Mouse (Mus musculus) left cerebral cortex, postnatal 25 days (tissue): ENCODE measurements around the gene Galnt11. TPM values are rescaled to one million over a fixed set of nuclear protein-coding genes. Genes with fewer than 3 reads are reported as not detected.
"Not testable (repeated sequence)": the region's sequence is repeated elsewhere in the genome, so short reads cannot be mapped to it uniquely, and the experiment has no call there.

Source experiments
- DNase-seq, 2 experiments: peaks; one replicate each; pipeline ENCODE4 v3.0.0; 2022; ENCODE audit warnings: low spot score in 2 of 2, mixed read lengths in 1 of 2
- intact Hi-C: fragments of 180-260 bp; cut with DNase I; formaldehyde crosslinking; loops from one replicate; pipeline ENCODE4 v1.15.1; 2025
- total RNA-seq, 2 experiments: library from RNA; stranded (reverse); gene quantifications; 2 replicates each; pipeline ENCODE4 v1.2.3; 2021

The Galnt11 gene
- total RNA-seq, result 10 to 100 TPM; 48.7 to 50.1 TPM

DNA sequence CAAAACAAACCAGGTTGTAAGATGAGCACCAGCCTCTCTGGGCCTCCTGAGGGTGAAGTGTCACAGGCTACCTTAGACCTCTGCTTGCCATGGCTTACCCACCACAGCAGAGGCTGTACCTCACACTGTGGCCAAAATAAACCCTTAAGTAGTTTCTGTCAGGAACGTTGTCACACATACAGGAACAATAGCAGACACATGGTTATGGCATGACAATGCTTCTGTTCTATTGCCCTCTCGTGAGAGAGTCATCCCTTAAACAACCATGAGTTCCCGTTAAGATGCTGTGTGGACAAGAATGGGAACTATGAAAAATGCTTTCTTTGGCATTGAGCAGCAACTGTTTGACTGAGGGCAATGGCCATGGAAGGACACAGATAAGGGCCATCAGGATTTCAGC is at the start of gene Galnt11:
Gene Galnt11 (plus strand): TSS at position 301 of the 400 bp plus-strand sequence.
- DNase-seq, result no peak
- intact Hi-C loops, result no loop called here

DNA sequence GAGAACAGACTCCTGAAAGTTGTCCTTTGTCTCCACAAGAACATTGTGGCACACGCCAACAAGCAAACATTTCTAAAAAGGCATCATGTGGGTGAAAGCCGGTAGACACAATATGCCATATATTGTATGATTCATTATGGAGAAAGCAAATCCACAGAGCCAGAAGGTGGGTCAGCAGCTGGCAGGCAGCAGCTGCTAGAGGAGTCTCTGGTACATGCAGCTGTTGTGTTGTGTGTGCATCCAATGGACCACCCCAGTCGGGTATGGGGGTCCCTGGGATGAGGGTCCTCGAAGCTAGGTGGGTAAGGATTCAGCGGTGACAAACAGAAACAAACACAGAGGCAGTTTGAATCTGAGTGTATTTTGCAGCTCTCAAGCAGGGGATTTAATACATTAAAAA is 43.8 kb upstream of the Galnt11 start:
- intact Hi-C loops, result not testable (repeated sequence)
- peak in 1 of 2 experiments; percentile 9 for DNase-seq

DNA sequence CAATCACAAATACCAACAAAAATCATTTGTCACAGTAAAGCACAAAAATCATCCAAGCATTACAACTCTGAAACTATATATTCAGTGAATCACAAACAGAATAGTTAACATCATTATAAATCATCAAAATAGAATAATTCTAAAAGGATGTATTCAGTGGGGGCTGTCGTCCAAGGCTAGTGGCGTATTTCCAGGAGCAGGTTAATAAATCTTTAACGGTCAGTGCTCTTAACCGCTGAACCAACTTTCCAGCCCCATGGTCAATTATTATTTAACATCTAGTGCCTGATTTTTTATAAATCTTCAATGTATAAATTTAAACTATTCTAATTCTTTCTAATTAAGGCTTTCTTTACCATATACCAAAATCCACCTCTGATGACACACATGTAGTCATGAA is 43.2 kb upstream of the Galnt11 start:
- DNase-seq, result not testable (repeated sequence)

DNA sequence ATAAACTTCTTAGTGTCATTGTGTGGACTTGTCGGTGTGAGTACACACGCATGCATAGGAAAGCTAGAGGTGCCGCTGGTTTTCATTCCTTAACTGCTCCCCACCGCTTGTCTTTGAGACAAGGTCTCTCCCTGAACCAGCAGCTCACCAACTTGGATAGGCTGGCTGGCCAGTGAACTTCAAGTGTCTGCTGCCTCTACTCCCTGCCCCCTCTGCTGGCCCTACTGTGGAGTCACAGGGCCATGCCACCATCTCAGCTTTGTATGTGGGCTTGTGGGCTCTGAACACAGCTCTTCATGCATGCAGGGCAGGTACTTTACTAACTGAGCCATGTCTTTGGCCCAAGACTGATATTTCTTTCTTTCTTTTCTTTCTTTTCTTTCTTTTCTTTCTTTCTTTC is 42.4 kb upstream of the Galnt11 start:
- intact Hi-C loops, result no loop called here
- DNase-seq, result no peak

More for the DNA sequence above, 43.2 kb upstream of the Galnt11 start:
- intact Hi-C loops, result not testable (repeated sequence)

DNA sequence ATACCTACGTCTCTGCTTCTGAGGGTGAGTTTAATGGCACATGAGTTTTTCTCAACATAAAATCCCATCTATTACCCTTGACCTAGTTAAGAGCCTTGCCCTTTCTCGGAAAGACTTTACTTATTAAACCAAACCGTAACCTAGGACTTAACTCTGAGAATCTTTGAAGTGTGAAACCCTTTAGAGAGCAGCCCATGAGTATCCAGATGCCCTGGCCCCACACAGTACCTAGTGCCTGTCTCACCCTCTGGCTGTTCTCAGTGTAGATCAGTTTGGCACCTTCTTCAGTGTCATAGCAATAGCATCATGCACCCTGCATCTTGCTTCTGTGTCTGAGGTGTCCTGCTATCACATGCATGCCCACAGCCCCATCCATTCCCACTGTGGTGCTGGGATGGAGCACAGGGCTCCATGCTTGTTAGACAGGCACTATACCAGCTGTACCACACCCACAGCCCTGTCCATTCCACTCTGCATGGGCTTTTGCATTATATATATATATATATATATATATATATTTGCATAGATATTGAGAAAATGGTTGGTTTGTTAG is 41.7 kb upstream of the Galnt11 start:
- DNase-seq, result no peak
- intact Hi-C loops, result no loop called here

DNA sequence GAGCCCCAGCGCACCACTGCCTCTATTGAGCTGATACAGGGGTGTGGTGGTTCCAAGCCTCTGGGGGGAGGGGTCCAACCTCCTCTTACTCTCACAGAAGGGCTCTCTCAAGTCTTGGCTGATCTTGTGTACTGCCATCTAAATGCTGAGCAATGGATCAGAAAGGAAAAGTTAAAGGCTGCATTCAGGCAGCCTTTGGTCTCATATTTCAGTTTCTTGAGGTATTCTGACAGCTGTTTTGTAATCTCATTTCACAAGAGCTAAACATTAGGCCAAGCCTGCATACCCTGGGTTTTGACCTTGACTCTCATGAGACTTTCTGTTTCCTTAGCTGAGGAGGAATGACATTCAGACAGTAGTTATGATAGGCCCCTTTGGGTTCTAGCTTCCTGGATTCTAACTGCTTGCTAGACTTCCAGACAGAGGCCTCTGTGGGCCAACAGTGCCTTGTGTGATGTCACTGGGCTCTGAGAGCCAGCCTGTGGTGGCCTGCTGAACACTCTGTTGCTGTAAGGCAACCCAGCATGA is 40.6 kb upstream of the Galnt11 start, which contains the start of gene Galntl5:
Gene Galntl5 (plus strand): TSS at position 457 of the 528 bp plus-strand sequence.
- intact Hi-C loops, result no loop called here
- no peak for DNase-seq

DNA sequence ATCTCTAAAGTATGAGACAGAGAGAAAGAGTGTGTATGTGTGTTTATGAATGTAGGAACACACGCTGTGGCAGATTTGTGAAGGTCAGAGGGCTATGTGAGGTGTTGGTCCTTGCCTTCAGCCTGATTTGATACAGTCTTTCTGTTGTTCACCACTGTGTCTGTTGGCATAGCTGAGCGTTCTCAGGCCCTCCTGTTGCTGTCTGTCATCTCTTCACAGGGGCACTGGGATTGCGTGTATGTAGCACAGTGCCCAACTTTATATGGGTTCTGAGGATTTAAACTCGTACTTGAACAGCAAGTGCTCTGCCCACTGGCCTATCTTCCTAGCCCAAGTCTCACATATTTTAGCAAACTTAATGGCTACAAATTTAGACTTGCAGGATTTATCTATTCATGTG is 38.1 kb upstream of the Galnt11 start:
- no peak for DNase-seq
- intact Hi-C loops, result no loop called here

DNA sequence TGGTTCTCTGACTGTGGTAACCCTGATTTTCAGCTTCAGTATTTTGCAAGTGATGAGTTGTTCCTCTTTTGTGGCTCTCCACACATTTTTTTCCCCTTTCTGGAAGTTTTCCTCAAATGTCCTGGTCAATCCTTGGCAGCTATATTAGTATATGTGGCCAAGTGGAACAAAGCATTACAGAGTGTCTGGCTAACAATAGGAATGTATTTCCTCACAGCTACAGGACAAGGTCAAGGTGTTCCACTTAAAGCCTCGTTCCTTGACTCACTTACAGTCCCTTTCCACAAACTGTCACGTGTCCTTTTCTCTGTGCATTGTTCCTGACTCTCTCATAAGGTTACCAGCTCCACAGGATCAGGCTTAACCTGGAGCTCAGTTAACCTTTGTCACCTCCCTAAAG is 37.1 kb upstream of the Galnt11 start:
- intact Hi-C loops, result no loop called here
- DNase-seq, result no peak

DNA sequence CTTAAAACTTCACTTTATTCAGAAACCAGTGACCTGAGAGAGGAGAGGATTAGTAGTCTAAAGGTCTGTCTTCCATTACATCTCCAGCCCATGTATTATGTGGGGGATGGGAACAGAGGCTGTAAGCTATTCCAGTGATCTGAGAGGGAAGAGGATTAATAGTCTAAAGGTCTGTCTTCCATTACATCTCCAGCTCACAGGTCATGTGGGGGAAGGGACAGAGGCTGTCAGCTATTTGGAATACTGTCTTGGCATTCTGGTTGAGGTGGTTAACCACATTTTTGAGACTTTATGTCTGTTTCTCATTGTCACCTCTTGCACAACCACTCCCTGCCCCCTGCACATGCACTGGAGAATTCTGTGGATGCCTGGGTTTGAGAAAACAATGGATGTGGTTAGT is 34.0 kb upstream of the Galnt11 start:
- intact Hi-C loops, result no loop called here

DNA sequence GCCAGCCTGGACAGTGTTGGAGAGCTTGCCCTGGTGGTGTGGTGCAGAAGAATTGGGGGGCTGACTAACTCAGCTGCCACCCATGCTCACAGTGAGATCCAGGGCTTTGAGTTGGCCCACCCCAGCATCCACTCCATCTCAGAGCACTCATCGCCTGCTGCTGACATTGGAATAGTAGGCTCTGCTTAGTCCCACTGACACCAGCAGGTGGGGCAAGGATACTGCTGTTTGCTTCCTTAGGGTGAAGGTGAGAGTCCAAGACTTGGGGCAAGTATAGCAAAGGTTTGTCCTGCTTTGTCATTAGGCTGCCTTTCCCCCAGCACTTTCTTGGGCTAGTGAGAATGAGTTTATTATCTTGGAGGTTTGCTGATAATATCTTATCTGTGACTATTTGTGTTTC is 32.9 kb upstream of the Galnt11 start:
- no peak for DNase-seq
- intact Hi-C loops, result no loop called here

More for the DNA sequence above, 34.0 kb upstream of the Galnt11 start:
- no peak for DNase-seq

DNA sequence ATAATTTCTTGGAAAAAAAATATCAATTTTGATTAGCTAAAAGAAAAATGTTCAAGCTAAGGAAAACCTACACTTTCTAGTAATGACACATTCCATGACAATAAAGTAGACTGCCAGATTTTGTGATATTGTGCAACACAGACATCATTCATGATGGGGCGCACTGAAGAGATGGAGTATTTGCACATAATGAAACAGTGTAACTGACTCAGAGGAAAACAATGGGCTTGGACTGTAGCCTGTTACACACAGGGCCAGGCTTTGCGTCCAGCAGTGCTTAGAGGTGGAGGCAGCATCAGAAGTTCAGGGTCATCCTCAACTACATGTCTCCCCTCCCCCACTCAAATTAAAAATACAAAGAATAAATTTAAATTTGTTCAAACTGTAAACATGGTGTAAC is 31.2 kb upstream of the Galnt11 start:
- intact Hi-C loops, result no loop called here
- DNase-seq, result no peak

DNA sequence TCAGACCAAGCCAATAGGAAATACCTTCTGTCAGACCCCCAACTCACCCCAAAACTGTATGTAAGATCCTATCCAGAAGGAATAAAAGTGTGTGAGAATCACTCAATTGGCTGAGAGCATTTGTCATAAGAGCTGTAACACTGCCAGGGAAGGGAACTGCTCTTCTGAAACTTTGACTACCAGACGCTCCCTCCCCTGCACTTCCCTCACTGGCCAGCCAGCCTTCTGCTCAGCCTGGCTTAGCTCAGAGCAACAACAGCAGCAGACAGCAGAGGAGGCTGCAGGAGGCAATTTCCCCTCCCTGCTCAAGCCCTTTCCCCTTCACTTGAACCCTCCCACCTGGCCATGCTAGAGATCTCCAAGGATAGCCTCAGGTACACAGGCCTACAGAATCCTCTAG is 9.8 kb upstream of the Galnt11 start:
- peak in 1 of 2 experiments; percentile 50 for DNase-seq
- intact Hi-C loops, result no loop called here

DNA sequence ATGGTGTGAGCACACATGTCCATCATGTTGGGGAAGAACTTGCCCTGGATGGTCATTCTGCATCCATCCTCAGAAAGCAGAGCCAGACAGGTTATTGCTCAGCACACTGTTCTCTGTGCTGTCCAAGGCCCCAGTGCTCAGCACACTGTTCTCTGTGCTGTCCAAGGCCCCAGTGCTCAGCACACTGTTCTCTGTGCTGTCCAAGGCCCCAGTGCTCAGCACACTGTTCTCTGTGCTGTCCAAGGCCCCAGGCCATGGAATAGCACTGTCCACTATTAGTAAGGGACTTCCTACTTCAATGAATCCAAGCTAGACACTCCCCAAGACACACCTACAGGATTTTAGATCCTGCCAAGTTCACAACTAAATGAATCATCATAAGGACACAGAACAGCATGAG is 8.5 kb upstream of the Galnt11 start:
- intact Hi-C loops, result not testable (repeated sequence)
- peak in 1 of 2 experiments; percentile 11 for DNase-seq

DNA sequence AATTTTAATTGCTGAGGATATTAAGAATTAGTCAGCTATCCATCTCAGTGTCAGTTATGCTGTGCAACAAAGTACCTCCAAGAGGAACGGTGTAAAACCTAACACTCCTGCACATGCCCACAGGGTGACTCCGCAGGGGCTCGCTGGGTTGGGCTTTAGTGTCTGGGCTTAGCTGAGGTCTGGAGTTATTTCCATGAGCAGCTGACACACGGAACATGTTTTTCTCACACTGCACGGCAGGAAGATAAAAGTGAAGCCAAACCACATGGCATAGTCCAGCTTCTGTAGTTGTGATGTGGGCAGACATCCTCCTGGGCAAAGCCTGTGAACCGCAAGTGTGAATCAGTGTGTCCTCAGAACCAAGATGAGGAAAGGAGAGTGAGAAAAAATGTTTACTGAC is 6.7 kb upstream of the Galnt11 start:
- intact Hi-C loops, result no loop called here
- DNase-seq, result peak in 1 of 2 experiments; percentile 47

DNA sequence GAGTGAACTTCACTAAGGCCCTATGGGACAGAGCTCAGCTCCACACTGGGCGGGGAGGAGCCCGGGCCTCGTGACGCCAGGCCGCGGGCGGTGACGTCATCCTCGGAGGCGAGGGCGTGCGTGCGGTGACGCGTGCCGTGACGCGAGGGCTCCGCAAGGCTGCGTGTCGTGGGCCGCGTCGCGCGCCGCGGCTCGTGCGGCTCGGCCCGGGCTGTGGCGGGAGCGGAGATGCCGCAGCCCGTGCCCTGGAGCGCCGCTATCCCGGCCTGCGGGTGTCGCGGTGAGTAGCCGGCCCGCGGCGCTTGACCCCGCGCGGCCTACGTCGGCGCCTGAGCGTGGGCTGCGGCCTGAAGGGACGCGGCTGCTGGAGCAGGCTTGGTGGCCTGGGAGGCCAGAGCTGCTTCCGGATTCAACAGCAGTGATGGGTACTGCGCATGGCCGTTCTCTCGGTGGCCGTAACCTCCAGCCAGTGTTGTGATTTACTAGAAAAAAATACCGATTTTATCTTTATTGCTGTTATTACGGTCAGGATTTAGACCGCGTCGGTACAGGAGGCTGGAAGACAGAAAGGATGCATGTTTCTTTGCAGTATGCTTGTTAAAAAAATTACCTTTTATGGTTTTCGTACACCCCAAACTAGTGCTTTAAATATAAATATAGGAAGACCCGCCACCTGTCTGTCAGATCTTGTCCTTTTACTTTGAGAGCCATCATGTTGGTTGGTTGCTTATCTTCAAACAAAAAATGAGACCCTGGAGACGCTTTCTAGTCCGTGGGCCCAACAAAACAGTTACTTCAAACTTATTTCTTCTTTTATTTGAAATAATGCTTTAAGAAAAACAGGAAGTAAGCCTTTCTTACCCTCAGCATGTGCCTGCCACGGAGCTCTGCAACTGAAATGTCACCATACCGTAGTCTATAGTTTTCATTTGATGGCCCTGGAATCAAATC is 1.3 kb downstream of the Galnt11 start, which contains the start of gene E130116L18Rik:
Gene E130116L18Rik (minus strand): TSS at position 402 of the 951 bp plus-strand sequence.
- DNase-seq, result peak; percentile 92 to 94
- intact Hi-C loops, result no loop called here

DNA sequence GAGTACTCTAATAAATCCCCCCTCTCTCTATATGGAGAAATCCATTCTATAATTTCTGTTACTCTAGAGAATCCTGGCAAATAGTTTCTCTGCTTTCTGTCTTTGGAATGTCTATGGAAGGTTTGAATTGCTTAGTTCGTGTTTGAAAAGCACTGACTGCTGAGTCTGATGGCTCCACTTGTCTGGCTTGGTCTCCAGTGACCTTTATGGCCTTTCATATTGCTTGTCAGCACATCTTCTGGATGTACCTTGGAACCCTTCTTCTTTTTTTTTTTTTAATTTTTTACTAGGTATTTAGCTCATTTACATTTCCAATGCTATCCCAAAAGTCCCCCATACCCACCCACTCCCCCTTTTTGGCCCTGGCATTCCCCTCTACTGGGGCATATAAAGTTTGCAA is 2.7 kb downstream of the Galnt11 start:
- intact Hi-C loops, DNase-seq: not testable (repeated sequence)

DNA sequence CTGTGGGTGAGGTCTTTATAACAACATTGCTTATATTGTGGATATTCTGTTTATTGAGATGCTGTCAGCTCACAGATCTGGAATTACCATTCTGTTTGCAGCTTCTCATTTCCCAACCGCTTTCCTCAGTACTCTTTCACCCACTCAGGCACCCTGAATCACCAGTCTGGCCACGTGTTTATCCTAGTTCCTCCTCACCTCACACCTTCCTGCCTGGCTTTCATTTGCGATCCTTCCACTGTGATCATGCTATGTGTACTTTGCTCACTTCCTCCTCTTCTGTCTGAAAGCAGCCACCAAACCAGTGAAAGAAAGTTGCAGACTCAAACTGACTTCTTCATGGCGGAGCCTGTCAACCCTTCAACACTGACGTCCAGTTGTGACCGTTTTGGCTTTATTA is 21.4 kb downstream of the Galnt11 start:
- intact Hi-C loops, result no loop called here
- no peak for DNase-seq

DNA sequence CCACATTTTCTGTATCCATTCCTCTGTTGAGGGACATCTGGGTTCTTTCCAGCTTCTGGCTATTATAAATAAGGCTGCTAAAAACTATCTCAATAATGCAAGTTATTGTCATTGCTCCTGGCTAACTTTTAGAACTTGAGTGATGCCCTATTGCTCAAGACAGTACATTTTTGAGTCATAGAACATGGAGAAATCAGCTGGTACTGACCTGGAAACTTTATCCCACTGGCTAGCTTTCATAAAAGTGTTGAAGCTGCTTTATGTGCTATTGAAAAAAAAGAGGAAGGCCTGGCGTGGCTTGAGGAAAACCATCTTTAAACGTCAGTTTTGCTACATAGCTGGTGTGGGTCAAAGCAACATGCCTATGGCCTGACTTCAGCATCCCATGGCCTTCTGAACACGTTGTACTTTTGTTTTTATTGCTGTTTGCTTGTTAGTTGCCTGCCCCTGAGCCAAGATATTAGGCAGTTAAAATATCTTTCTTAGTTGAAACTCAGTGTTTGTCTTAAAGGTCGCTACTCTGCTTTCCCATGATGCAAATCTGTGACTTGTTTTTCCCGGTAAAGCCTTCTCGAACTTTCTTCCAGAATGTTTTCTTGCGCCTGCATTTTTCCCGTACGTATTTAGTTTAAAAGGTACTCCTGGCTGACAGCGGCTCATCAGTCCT is 24.2 kb downstream of the Galnt11 start:
- DNase-seq, result no peak

DNA sequence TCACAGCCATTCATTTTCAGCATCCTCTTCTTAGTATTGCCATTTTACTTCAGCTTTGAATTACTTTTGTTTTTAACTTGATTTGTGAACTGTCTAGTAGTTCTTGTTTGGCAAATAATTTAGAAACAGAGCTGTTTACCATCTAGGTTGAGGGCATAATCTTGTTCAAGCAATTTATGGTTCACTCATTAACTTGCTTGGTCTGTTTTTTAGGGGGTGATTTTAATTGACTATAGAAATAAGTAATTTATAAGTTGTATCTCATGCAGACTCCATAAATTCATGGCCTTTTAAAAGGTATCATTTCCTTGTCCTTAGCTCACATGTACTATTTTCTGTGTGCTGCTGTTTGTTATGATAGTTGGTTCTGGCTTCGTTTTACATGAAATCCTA is 24.8 kb downstream of the Galnt11 start:
- intact Hi-C loops, result no loop called here

More for the DNA sequence above, 24.2 kb downstream of the Galnt11 start:
- intact Hi-C loops, result no loop called here

DNA sequence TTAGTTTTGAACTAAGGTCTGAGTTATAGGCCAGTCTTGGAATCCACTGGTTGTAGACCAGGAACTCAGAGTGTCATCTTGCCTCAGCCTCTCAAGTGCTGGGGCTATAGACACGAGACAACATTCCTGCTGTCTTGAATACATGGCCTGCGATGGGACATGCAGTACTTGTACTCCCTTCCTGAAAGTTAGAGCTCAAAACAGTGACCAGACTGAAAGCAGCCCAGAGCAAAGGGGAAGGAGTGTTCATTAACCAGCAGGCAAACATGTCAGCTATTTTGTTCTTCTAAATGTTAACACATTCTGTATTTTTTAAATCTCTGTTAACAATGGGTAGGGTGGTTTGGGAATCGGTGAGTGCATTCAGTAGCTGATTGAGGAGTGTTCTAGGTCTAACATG is 25.3 kb downstream of the Galnt11 start:
- intact Hi-C loops, result no loop called here
- no peak for DNase-seq

More for the DNA sequence above, 24.8 kb downstream of the Galnt11 start:
- DNase-seq, result no peak
